Mouse (Mus musculus) forebrain, postnatal 0 days (tissue): ENCODE results near the gene Fam222b. TPM values are rescaled to one million over a fixed set of nuclear protein-coding genes. Genes with fewer than 3 reads are reported as not detected.

Source experiments
- ATAC-seq: fragments of 200-750 bp; cut with Nextera tagmentation; 2 replicates; pipeline ENCODE4 v1.8.0; 2017; ENCODE audit warnings: mild to moderate bottlenecking, moderate library complexity
- DNase-seq: peaks from one replicate; pipeline ENCODE4 v3.0.0-alpha.2; 2015
- H3K27ac ChIP-seq: fragments of 300-500 bp; sonication (generic); 2 replicates; pipeline ENCODE4 v1.5.1; 2014; ENCODE audit warnings: low read depth, mild to moderate bottlenecking, antibody characterized with exemption, low read length, moderate library complexity, mixed read lengths
- H3K27me3 ChIP-seq: fragments of 300-500 bp; sonication (generic); 2 replicates; pipeline ENCODE4 v1.6.1; 2014; ENCODE audit warnings: mild to moderate bottlenecking, low read length, mixed read lengths; ENCODE audit not compliant: insufficient read depth
- H3K36me3 ChIP-seq: fragments of 300-500 bp; sonication (generic); 2 replicates; pipeline ENCODE4 v1.6.1; 2014; ENCODE audit warnings: mild to moderate bottlenecking, moderate library complexity; ENCODE audit not compliant: insufficient read depth
- H3K4me1 ChIP-seq: fragments of 300-500 bp; sonication (generic); 2 replicates; pipeline ENCODE4 v1.6.1; 2014; ENCODE audit warnings: antibody characterized with exemption; ENCODE audit not compliant: insufficient read depth
- H3K4me2 ChIP-seq: fragments of 300-500 bp; sonication (generic); 2 replicates; pipeline ENCODE4 v1.6.1; 2014; ENCODE audit warnings: low read depth, mild to moderate bottlenecking, moderate library complexity
- H3K4me3 ChIP-seq: fragments of 300-500 bp; sonication (generic); 2 replicates; pipeline ENCODE4 v1.5.1; 2014; ENCODE audit warnings: low read depth, low read length, mixed read lengths
- H3K9ac ChIP-seq: fragments of 300-500 bp; sonication (generic); 2 replicates; pipeline ENCODE4 v1.6.1; 2014; ENCODE audit warnings: mild to moderate bottlenecking
- H3K9me3 ChIP-seq: fragments of 300-500 bp; sonication (generic); 2 replicates; pipeline ENCODE4 v1.6.1; 2016; ENCODE audit warnings: low read length
- CTCF ChIP-seq: sonication (generic); IDR thresholded peaks from 2 replicates; pipeline ENCODE4 v1.5.1; 2016; ENCODE audit warnings: antibody characterized with exemption, control low read depth, low read depth
- WGBS: fragments of 180-500 bp; shearing (Covaris S2); extraction: QIAGEN DNeasy Blood & Tissue Kit; methylation state at CpG from one replicate; pipeline ENCODE4 v1.1.7; 2014; 5-methylcytosine and 5-hydroxymethylcytosine counted together
- polyA plus RNA-seq: library from polyadenylated mRNA; unstranded; fragments of >200 nt; fragmentation: Nextera tagmentation; extraction: Ambion mirVana; gene quantifications from 2 replicates; pipeline ENCODE4 v1.2.1, GENCODE M21; 2015
- total RNA-seq: library from RNA; depleted of rRNA; stranded (reverse); fragments of >200 nt; gene quantifications from 2 replicates; pipeline ENCODE4 v1.2.3, GENCODE M21; 2014

Gene Fam222b
- total and polyA plus RNA-seq, 2 experiments from 2014 or later: 24.0 to 24.6 TPM

- ATAC-seq: no peak
These were observed 81.4 kb downstream of the Fam222b start for GRCm38 (mm10) chr11:78175771-78176401.

GRCm38 (mm10) chr11:78176402-78176862 is 82.0 kb downstream of the Fam222b start, which contains the start of the genes Nek8 and Tlcd1:
Gene Nek8 (minus strand): TSS chr11:78176675.
Gene Tlcd1 (plus strand): TSS chr11:78176711.
- Histone ChIP-seq H3K27ac (0 out of 2 replicates have a peak within 1 kb of the TSS, but pooled peaks have one; percentile 15), H3K9ac (peak within 1 kb of the TSS; percentile 58), H3K4me2 (peak within 1 kb of the TSS; percentile 73), H3K27me3 (no peaks in the 10 kb centered on the region), H3K4me3 (peak within 1 kb of the TSS; percentile 51), H3K4me1 (peaks cover 8% of the 10 kb centered on the region; the same call in 1 of the 2 replicates), H3K36me3 (peaks cover 21% of the 10 kb centered on the region), H3K9me3 (no peaks in the 10 kb centered on the region)
- peak; percentile 36; the same call in 1 of the 2 replicates for ATAC-seq
- DNase-seq: peak; percentile 80
- TF ChIP-seq CTCF: no peak
- under 1% methylated on average over 32 of the region's 32 CpGs for WGBS

More at GRCm38 (mm10) chr11:78175771-78176401, 81.4 kb downstream of the Fam222b start:
- Histone ChIP-seq H3K4me3 (peak overlapping the region; percentile 51), H3K4me1 (peaks cover 8% of the 10 kb centered on the region; the same call in 1 of the 2 replicates), H3K9me3 (no peaks in the 10 kb centered on the region), H3K9ac (peak overlapping the region; percentile 34; the same call in 1 of the 2 replicates), H3K36me3 (peaks cover 16% of the 10 kb centered on the region), H3K27ac (no peak overlapping the region), H3K4me2 (peak overlapping the region; percentile 73), H3K27me3 (no peaks in the 10 kb centered on the region)
- TF ChIP-seq CTCF: peak; percentile 38
- WGBS: 4% methylated on average over 9 of the region's 10 CpGs
- peak; percentile 37 for DNase-seq

- Histone ChIP-seq H3K4me3 (peak overlapping the region; percentile 51), H3K9ac (peak overlapping the region; percentile 58; the same call in 1 of the 2 replicates), H3K4me2 (peak overlapping the region; percentile 73), H3K4me1 (peaks cover 12% of the 10 kb centered on the region), H3K27ac (0 out of 2 replicates have a peak overlapping the region, but pooled peaks have one; percentile 15), H3K27me3 (no peaks in the 10 kb centered on the region), H3K36me3 (peaks cover 22% of the 10 kb centered on the region), H3K9me3 (no peaks in the 10 kb centered on the region)
- under 1% methylated on average over 23 of the region's 23 CpGs for WGBS
- TF ChIP-seq CTCF: no peak
- DNase-seq (no peak), ATAC-seq (no peak)
These were observed 82.5 kb downstream of the Fam222b start for GRCm38 (mm10) chr11:78176905-78177331.

GRCm38 (mm10) chr11:78177437-78177836 is 83.0 kb downstream of the Fam222b start:
- no peak overlapping the region for H3K27ac ChIP-seq
- ATAC-seq: no peak
- peak overlapping the region; percentile 73 for H3K4me2 ChIP-seq
- no peak for DNase-seq
- no peaks in the 10 kb centered on the region for H3K27me3 ChIP-seq
- 5% methylated on average over 10 of the region's 10 CpGs for WGBS
- peaks cover 17% of the 10 kb centered on the region for H3K4me1 ChIP-seq
- peak overlapping the region; percentile 51 for H3K4me3 ChIP-seq
- no peaks in the 10 kb centered on the region for H3K9me3 ChIP-seq
- peak overlapping the region; percentile 58 for H3K9ac ChIP-seq
- no peak for TF ChIP-seq CTCF
- peaks cover 22% of the 10 kb centered on the region for H3K36me3 ChIP-seq

- peak overlapping the region; percentile 73 for H3K4me2 ChIP-seq
- no peaks in the 10 kb centered on the region for H3K9me3 ChIP-seq
- H3K27ac ChIP-seq: peak overlapping the region; percentile 83
- TF ChIP-seq CTCF: peak; percentile 99
- H3K36me3 ChIP-seq: peaks cover 22% of the 10 kb centered on the region
- ATAC-seq (peak; percentile 92), DNase-seq (peak; percentile 96)
- 1% methylated on average over 75 of the region's 84 CpGs for WGBS
- peaks cover 17% of the 10 kb centered on the region for H3K4me1 ChIP-seq
- H3K4me3 ChIP-seq: peak overlapping the region; percentile 51
- no peaks in the 10 kb centered on the region for H3K27me3 ChIP-seq
- H3K9ac ChIP-seq: peak overlapping the region; percentile 58
These were observed 83.7 kb downstream of the Fam222b start for GRCm38 (mm10) chr11:78177903-78178858.

- ATAC-seq: no peak
- peak overlapping the region; percentile 51 for H3K4me3 ChIP-seq
- peak; percentile 32 for TF ChIP-seq CTCF
- peaks cover 20% of the 10 kb centered on the region for H3K4me1 ChIP-seq
- H3K36me3 ChIP-seq: peaks cover 22% of the 10 kb centered on the region
- no peaks in the 10 kb centered on the region for H3K27me3 ChIP-seq
- H3K9me3 ChIP-seq: no peaks in the 10 kb centered on the region
- WGBS: 5% methylated on average over 29 of the region's 29 CpGs
- peak overlapping the region; percentile 58 for H3K9ac ChIP-seq
- H3K4me2 ChIP-seq: peak overlapping the region; percentile 73
- peak overlapping the region; percentile 83 for H3K27ac ChIP-seq
- peak; percentile 81 for DNase-seq
These were observed 84.5 kb downstream of the Fam222b start for GRCm38 (mm10) chr11:78178859-78179437.
